Mouse (Mus musculus) frontal cortex, adult (tissue): ENCODE measurements around the gene Gpr171.
A peak's percentile ranks its signal among the peaks of the same experiment; 100 is the strongest.

Source experiments
- ATAC-seq: cut with Nextera tagmentation; 2 replicates; pipeline ENCODE4 v1.9.2; 2017; ENCODE audit warnings: mild to moderate bottlenecking, moderate library complexity, mixed read lengths; ENCODE audit not compliant: low TSS enrichment

The Gpr171 gene

GRCm38 (mm10) chr3:59101218-59101986, at the start of gene Gpr171:
TSS of gene Gpr171 (minus strand) at chr3:59101821.
- no peak for ATAC-seq

GRCm38 (mm10) chr3:59150624-59151023, 49.0 kb upstream of the Gpr171 start:
- no peak for ATAC-seq

GRCm38 (mm10) chr3:59149646-59150045, 48.0 kb upstream of the Gpr171 start:
- peak; percentile 74 for ATAC-seq

- no peak for ATAC-seq
Observed at GRCm38 (mm10) chr3:59145194-59145593, 43.6 kb upstream of the Gpr171 start.

GRCm38 (mm10) chr3:59141507-59142305, 40.1 kb upstream of the Gpr171 start:
- ATAC-seq = no peak

GRCm38 (mm10) chr3:59140941-59141340, 39.3 kb upstream of the Gpr171 start:
- ATAC-seq = peak; percentile 85

GRCm38 (mm10) chr3:59140115-59140514, 38.5 kb upstream of the Gpr171 start:
- no peak for ATAC-seq

GRCm38 (mm10) chr3:59139651-59140051, 38.0 kb upstream of the Gpr171 start:
- no peak for ATAC-seq

GRCm38 (mm10) chr3:59138946-59139468, 37.4 kb upstream of the Gpr171 start:
- ATAC-seq = no peak

GRCm38 (mm10) chr3:59135911-59136653, 34.5 kb upstream of the Gpr171 start:
- ATAC-seq = peak; percentile 64

- no peak for ATAC-seq
Observed at GRCm38 (mm10) chr3:59133189-59133588, 31.6 kb upstream of the Gpr171 start.

GRCm38 (mm10) chr3:59131966-59132365, 30.3 kb upstream of the Gpr171 start:
- ATAC-seq = no peak

- peak; percentile 43; the same call in 1 of the 2 replicates for ATAC-seq
Observed at GRCm38 (mm10) chr3:59131081-59131480, 29.5 kb upstream of the Gpr171 start.

GRCm38 (mm10) chr3:59130431-59130830, 28.8 kb upstream of the Gpr171 start:
- ATAC-seq = no peak

- no peak for ATAC-seq
Observed at GRCm38 (mm10) chr3:59129547-59129946, 27.9 kb upstream of the Gpr171 start.

GRCm38 (mm10) chr3:59128681-59129080, 27.1 kb upstream of the Gpr171 start:
- ATAC-seq = no peak

GRCm38 (mm10) chr3:59125783-59126555, 24.3 kb upstream of the Gpr171 start:
- no peak for ATAC-seq

GRCm38 (mm10) chr3:59125022-59125421, 23.4 kb upstream of the Gpr171 start:
- no peak for ATAC-seq

- no peak for ATAC-seq
Observed at GRCm38 (mm10) chr3:59121780-59122449, 20.3 kb upstream of the Gpr171 start.

GRCm38 (mm10) chr3:59121067-59121730, 19.6 kb upstream of the Gpr171 start:
- peak; percentile 50 for ATAC-seq
